Mouse (Mus musculus) neural tube, embryonic 14.5 days (tissue): ENCODE results near the gene Faah. TPM values are rescaled to one million over a fixed set of nuclear protein-coding genes. Genes with fewer than 3 reads are reported as not detected.

Experiments used
- ATAC-seq: fragments of 200-750 bp; cut with Nextera tagmentation; 2 replicates; pipeline ENCODE4 v1.8.0; 2017; ENCODE audit warnings: low read depth, mild to moderate bottlenecking, moderate TSS enrichment, moderate library complexity
- H3K27ac ChIP-seq: fragments of 300-500 bp; sonication (generic); 2 replicates; pipeline ENCODE4 v1.5.1; 2014; ENCODE audit warnings: low read depth, mild to moderate bottlenecking, control low read depth, low read length, moderate library complexity, mixed read lengths
- H3K27me3 ChIP-seq: fragments of 300-500 bp; sonication (generic); 2 replicates; pipeline ENCODE4 v1.6.1; 2014; ENCODE audit warnings: low read length; ENCODE audit not compliant: control insufficient read depth, insufficient read depth
- H3K36me3 ChIP-seq: fragments of 300-500 bp; sonication (generic); 2 replicates; pipeline ENCODE4 v1.6.1; 2014; ENCODE audit warnings: low read length, mixed read lengths; ENCODE audit not compliant: control insufficient read depth, insufficient read depth
- H3K4me1 ChIP-seq: fragments of 300-500 bp; sonication (generic); 2 replicates; pipeline ENCODE4 v1.6.1; 2014; ENCODE audit warnings: low read length; ENCODE audit not compliant: control insufficient read depth, insufficient read depth
- H3K4me2 ChIP-seq: fragments of 300-500 bp; sonication (generic); 2 replicates; pipeline ENCODE4 v1.6.1; 2014; ENCODE audit warnings: mild to moderate bottlenecking, low read depth, low read length, control low read depth
- H3K4me3 ChIP-seq: fragments of 300-500 bp; sonication (generic); 2 replicates; pipeline ENCODE4 v1.5.1; 2014; ENCODE audit warnings: low read depth, low read length, control low read depth, mixed read lengths
- H3K9ac ChIP-seq: fragments of 300-500 bp; sonication (generic); replicated peaks from 2 replicates; pipeline ENCODE4 v1.6.1; 2014; ENCODE audit warnings: low read depth, mild to moderate bottlenecking, control low read depth, low read length, mixed read lengths
- H3K9me3 ChIP-seq: fragments of 300-500 bp; sonication (generic); 2 replicates; pipeline ENCODE4 v1.6.1; 2016; ENCODE audit warnings: low read length; ENCODE audit not compliant: control insufficient read depth
- WGBS: fragments of 180-500 bp; shearing (Covaris S2); extraction: QIAGEN DNeasy Blood & Tissue Kit; methylation state at CpG from one replicate; pipeline ENCODE4 v1.1.7; 2014; 5-methylcytosine and 5-hydroxymethylcytosine counted together
- polyA plus RNA-seq: library from polyadenylated mRNA; unstranded; fragments of >200 nt; fragmentation: Nextera tagmentation; extraction: Ambion mirVana; gene quantifications from 2 replicates; pipeline ENCODE4 v1.2.1, GENCODE M21; 2014

Faah gene
- polyA plus RNA-seq, 1 experiment from 2014 or later, result 17.1 TPM

GRCm38 (mm10) chr4:115987858-115988530, 29.7 kb downstream of the Faah start:
- 78% methylated on average over 5 of the region's 5 CpGs for WGBS
- Histone ChIP-seq H3K27ac (no peak overlapping the region), H3K4me3 (no peak overlapping the region), H3K27me3 (peaks cover 8% of the 10 kb centered on the region), H3K36me3 (no peaks in the 10 kb centered on the region), H3K9ac (no peak overlapping the region), H3K4me1 (no peaks in the 10 kb centered on the region), H3K4me2 (no peak overlapping the region), H3K9me3 (no peaks in the 10 kb centered on the region)
- ATAC-seq, result no peak

- H3K4me3 ChIP-seq, result no peak overlapping the region
- peaks cover 8% of the 10 kb centered on the region for H3K27me3 ChIP-seq
- 93% methylated on average over 1 of the region's 1 CpGs for WGBS
- no peak for ATAC-seq
- H3K4me2 ChIP-seq, result no peak overlapping the region
- H3K9me3 ChIP-seq, result no peaks in the 10 kb centered on the region
- H3K4me1 ChIP-seq, result no peaks in the 10 kb centered on the region
- H3K9ac ChIP-seq, result no peak overlapping the region
- H3K27ac ChIP-seq, result no peak overlapping the region
- no peaks in the 10 kb centered on the region for H3K36me3 ChIP-seq
These were observed 30.3 kb downstream of the Faah start for GRCm38 (mm10) chr4:115987436-115987835.

- no peak overlapping the region for H3K27ac ChIP-seq
- 35% methylated on average over 8 of the region's 8 CpGs for WGBS
- H3K9ac ChIP-seq, result no peak overlapping the region
- H3K27me3 ChIP-seq, result peaks cover 25% of the 10 kb centered on the region
- no peaks in the 10 kb centered on the region for H3K9me3 ChIP-seq
- H3K4me2 ChIP-seq, result no peak overlapping the region
- H3K4me1 ChIP-seq, result no peaks in the 10 kb centered on the region
- ATAC-seq, result no peak
- no peak overlapping the region for H3K4me3 ChIP-seq
- H3K36me3 ChIP-seq, result no peaks in the 10 kb centered on the region
These were observed 32.8 kb downstream of the Faah start for GRCm38 (mm10) chr4:115984967-115985366.

GRCm38 (mm10) chr4:115984111-115984510, 33.6 kb downstream of the Faah start:
- ATAC-seq, result peak; percentile 33; the same call in 1 of the 2 replicates
- no peaks in the 10 kb centered on the region for H3K9me3 ChIP-seq
- no peaks in the 10 kb centered on the region for H3K36me3 ChIP-seq
- no peak overlapping the region for H3K4me2 ChIP-seq
- H3K9ac ChIP-seq, result no peak overlapping the region
- peaks cover 26% of the 10 kb centered on the region for H3K27me3 ChIP-seq
- peaks cover 6% of the 10 kb centered on the region for H3K4me1 ChIP-seq
- 1% methylated on average over 13 of the region's 13 CpGs for WGBS
- no peak overlapping the region for H3K27ac ChIP-seq
- no peak overlapping the region for H3K4me3 ChIP-seq

- no peak overlapping the region for H3K4me3 ChIP-seq
- peaks cover 6% of the 10 kb centered on the region for H3K4me1 ChIP-seq
- 0% methylated on average over 8 of the region's 8 CpGs for WGBS
- H3K36me3 ChIP-seq, result no peaks in the 10 kb centered on the region
- H3K27me3 ChIP-seq, result peaks cover 51% of the 10 kb centered on the region
- no peaks in the 10 kb centered on the region for H3K9me3 ChIP-seq
- H3K9ac ChIP-seq, result no peak overlapping the region
- H3K27ac ChIP-seq, result no peak overlapping the region
- no peak overlapping the region for H3K4me2 ChIP-seq
- ATAC-seq, result peak; percentile 54; the same call in 1 of the 2 replicates
These were observed 37.0 kb downstream of the Faah start for GRCm38 (mm10) chr4:115980676-115981075.

GRCm38 (mm10) chr4:115979437-115979836, 38.3 kb downstream of the Faah start:
- H3K27ac ChIP-seq, result no peak overlapping the region
- peak overlapping the region; percentile 22; the same call in 1 of the 2 replicates for H3K4me3 ChIP-seq
- H3K27me3 ChIP-seq, result peaks cover 54% of the 10 kb centered on the region
- H3K9ac ChIP-seq, result 0 out of 2 replicates have a peak overlapping the region, but pooled peaks have one; percentile 22
- peaks cover 9% of the 10 kb centered on the region for H3K4me1 ChIP-seq
- H3K4me2 ChIP-seq, result peak overlapping the region; percentile 57
- ATAC-seq, result peak; percentile 35; the same call in 1 of the 2 replicates
- no peaks in the 10 kb centered on the region for H3K9me3 ChIP-seq
- WGBS, result under 1% methylated on average over 39 of the region's 39 CpGs
- no peaks in the 10 kb centered on the region for H3K36me3 ChIP-seq

- Histone ChIP-seq H3K4me3 (no peak overlapping the region), H3K27me3 (peaks cover 55% of the 10 kb centered on the region), H3K9me3 (no peaks in the 10 kb centered on the region), H3K27ac (no peak overlapping the region), H3K36me3 (no peaks in the 10 kb centered on the region), H3K4me2 (peak overlapping the region; percentile 57; the same call in 1 of the 2 replicates), H3K4me1 (peaks cover 9% of the 10 kb centered on the region), H3K9ac (no peak overlapping the region)
- no peak for ATAC-seq
- 6% methylated on average over 4 of the region's 4 CpGs for WGBS
These were observed 38.8 kb downstream of the Faah start for GRCm38 (mm10) chr4:115978911-115979310.

- H3K27ac ChIP-seq, result no peak overlapping the region
- peak; percentile 22; the same call in 1 of the 2 replicates for ATAC-seq
- H3K9me3 ChIP-seq, result no peaks in the 10 kb centered on the region
- 0 out of 2 replicates have a peak, but pooled peaks cover 3% of the 10 kb centered on the region for H3K4me1 ChIP-seq
- WGBS, result 35% methylated on average over 24 of the region's 24 CpGs
- H3K4me3 ChIP-seq, result no peak overlapping the region
- peaks cover 35% of the 10 kb centered on the region for H3K27me3 ChIP-seq
- no peaks in the 10 kb centered on the region for H3K36me3 ChIP-seq
- H3K4me2 ChIP-seq, result peak overlapping the region; percentile 16; the same call in 1 of the 2 replicates
- H3K9ac ChIP-seq, result no peak overlapping the region
These were observed 45.2 kb downstream of the Faah start for GRCm38 (mm10) chr4:115972543-115972942.

GRCm38 (mm10) chr4:115964446-115964845, 53.3 kb downstream of the Faah start:
- H3K4me2 ChIP-seq, result no peak overlapping the region
- H3K27ac ChIP-seq, result no peak overlapping the region
- H3K9ac ChIP-seq, result no peak overlapping the region
- H3K36me3 ChIP-seq, result no peaks in the 10 kb centered on the region
- ATAC-seq, result no peak
- H3K4me3 ChIP-seq, result no peak overlapping the region
- peaks cover 70% of the 10 kb centered on the region for H3K27me3 ChIP-seq
- H3K4me1 ChIP-seq, result peaks cover 7% of the 10 kb centered on the region; the same call in 1 of the 2 replicates
- 9% methylated on average over 5 of the region's 5 CpGs for WGBS
- H3K9me3 ChIP-seq, result no peaks in the 10 kb centered on the region
